Mouse (Mus musculus) hindbrain, embryonic 11.5 days (tissue): ENCODE results near the gene Arid1b. TPM values are rescaled to one million over a fixed set of nuclear protein-coding genes. Genes with fewer than 3 reads are reported as not detected.

Experiments used
- ATAC-seq: fragments of 200-750 bp; cut with Nextera tagmentation; 2 replicates; pipeline ENCODE4 v1.8.0; 2017; ENCODE audit warnings: mild to moderate bottlenecking, moderate TSS enrichment, moderate library complexity; ENCODE audit not compliant: low FRiP score
- DNase-seq: peaks from one replicate; pipeline ENCODE4 v3.0.0-alpha.2; 2015; ENCODE audit warnings: low spot score
- H3K27ac ChIP-seq: fragments of 300-500 bp; sonication (generic); 2 replicates; pipeline ENCODE4 v1.5.1; 2014; ENCODE audit warnings: mild to moderate bottlenecking, low read depth, low read length
- H3K27me3 ChIP-seq: fragments of 300-500 bp; sonication (generic); 2 replicates; pipeline ENCODE4 v1.6.1; 2014; ENCODE audit warnings: mild to moderate bottlenecking, low read length, moderate library complexity, mixed read lengths; ENCODE audit not compliant: control insufficient read depth, insufficient read depth
- H3K36me3 ChIP-seq: fragments of 300-500 bp; sonication (generic); 2 replicates; pipeline ENCODE4 v1.6.1; 2014; ENCODE audit warnings: mild to moderate bottlenecking, low read length, moderate library complexity, mixed read lengths; ENCODE audit not compliant: control insufficient read depth, insufficient read depth
- H3K4me1 ChIP-seq: fragments of 300-500 bp; sonication (generic); replicated peaks from 2 replicates; pipeline ENCODE4 v1.6.1; 2014; ENCODE audit warnings: low read length, mixed read lengths; ENCODE audit not compliant: control insufficient read depth, insufficient read depth
- H3K4me2 ChIP-seq: fragments of 300-500 bp; sonication (generic); replicated peaks from 2 replicates; pipeline ENCODE4 v1.6.1; 2014; ENCODE audit warnings: mild to moderate bottlenecking, low read depth, low read length
- H3K4me3 ChIP-seq: fragments of 300-500 bp; sonication (generic); 2 replicates; pipeline ENCODE4 v1.5.1; 2014; ENCODE audit warnings: low read depth, low read length
- H3K9ac ChIP-seq: fragments of 300-500 bp; sonication (generic); 2 replicates; pipeline ENCODE4 v1.6.1; 2014; ENCODE audit warnings: low read depth, low read length
- H3K9me3 ChIP-seq: fragments of 300-500 bp; sonication (generic); 2 replicates; pipeline ENCODE4 v1.6.1; 2016; ENCODE audit warnings: low read length; ENCODE audit not compliant: control insufficient read depth
- WGBS: fragments of 180-500 bp; shearing (Covaris S2); extraction: QIAGEN DNeasy Blood & Tissue Kit; methylation state at CpG from one replicate; pipeline ENCODE4 v1.1.7; 2014; 5-methylcytosine and 5-hydroxymethylcytosine counted together
- polyA plus RNA-seq: library from polyadenylated mRNA; unstranded; fragments of >200 nt; fragmentation: Nextera tagmentation; extraction: Ambion mirVana; gene quantifications from 2 replicates; pipeline ENCODE4 v1.2.1, GENCODE M21; 2014

Gene Arid1b
- polyA plus RNA-seq, 1 experiment from 2014 or later = 18.6 TPM

DNA sequence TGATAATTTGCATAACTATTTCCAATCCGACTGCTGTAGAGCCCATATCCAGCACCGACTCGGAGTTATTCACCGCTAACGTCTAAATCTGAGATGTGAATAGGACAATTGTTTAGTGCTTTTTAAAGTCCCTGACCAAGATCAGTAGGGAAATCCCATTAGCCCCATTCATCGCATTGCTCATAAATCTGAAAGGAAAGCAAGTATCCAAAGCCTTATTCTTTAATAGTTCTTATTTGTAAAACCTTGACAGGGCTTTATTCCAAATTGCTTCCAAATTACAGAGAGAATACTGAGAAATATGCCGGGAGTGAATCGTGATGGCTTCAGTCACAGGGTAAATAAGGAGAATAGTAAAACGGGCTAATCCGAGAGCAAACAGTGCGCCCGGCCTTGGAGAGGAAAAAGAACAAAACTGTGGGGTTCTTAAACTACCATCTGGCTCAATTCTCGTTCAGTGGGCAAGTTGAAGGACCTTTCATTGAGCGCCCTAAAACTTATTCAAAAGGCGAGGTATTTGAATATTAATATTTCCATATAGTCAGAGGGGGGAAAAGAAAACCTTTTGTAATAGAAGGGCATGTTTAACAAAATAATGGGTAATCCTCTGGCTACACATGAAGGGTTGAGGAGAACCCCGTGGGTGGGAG, 3.1 kb upstream of the Arid1b start:
- H3K9me3 ChIP-seq = no peaks in the 10 kb centered on the region
- H3K9ac ChIP-seq = no peak overlapping the region
- 0 out of 2 replicates have a peak, but pooled peaks cover 3% of the 10 kb centered on the region for H3K4me1 ChIP-seq
- DNase-seq (no peak), ATAC-seq (no peak)
- peak overlapping the region; percentile 27; the same call in 1 of the 2 replicates for H3K27ac ChIP-seq
- no peak overlapping the region for H3K4me2 ChIP-seq
- H3K4me3 ChIP-seq = no peak overlapping the region
- H3K27me3 ChIP-seq = no peaks in the 10 kb centered on the region
- H3K36me3 ChIP-seq = no peaks in the 10 kb centered on the region
- 51% methylated on average over 16 of the region's 16 CpGs for WGBS

- 76% methylated on average over 10 of the region's 10 CpGs for WGBS
- H3K4me3 ChIP-seq = no peak overlapping the region
- DNase-seq (no peak), ATAC-seq (no peak)
- H3K27ac ChIP-seq = no peak overlapping the region
- H3K36me3 ChIP-seq = no peaks in the 10 kb centered on the region
- no peaks in the 10 kb centered on the region for H3K9me3 ChIP-seq
- no peak overlapping the region for H3K9ac ChIP-seq
- H3K27me3 ChIP-seq = no peaks in the 10 kb centered on the region
- H3K4me2 ChIP-seq = no peak overlapping the region
- H3K4me1 ChIP-seq = 0 out of 2 replicates have a peak, but pooled peaks cover 3% of the 10 kb centered on the region
Observed at GRCm38 (mm10) chr17:4991600-4991999, 2.5 kb upstream of the Arid1b start.

DNA sequence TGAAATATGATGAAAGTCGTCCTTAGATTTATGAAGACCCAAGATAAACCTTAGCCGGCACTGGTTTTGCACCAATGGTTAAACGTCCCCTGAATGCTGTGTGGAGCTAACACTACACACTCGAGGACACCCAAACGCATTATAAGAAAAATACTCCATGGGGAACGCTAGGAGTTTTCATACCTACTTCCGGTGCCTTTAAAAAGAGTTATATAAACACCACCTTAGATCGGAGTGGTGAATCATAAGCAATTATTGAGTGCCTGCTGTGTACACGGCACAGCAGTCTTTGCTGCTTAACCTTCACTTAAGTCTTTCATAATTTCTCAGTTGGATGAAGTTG, 664 bp upstream of the Arid1b start:
- Histone ChIP-seq H3K9ac (peak overlapping the region; percentile 100), H3K4me1 (peaks cover 3% of the 10 kb centered on the region; the same call in 1 of the 2 replicates), H3K9me3 (no peaks in the 10 kb centered on the region), H3K36me3 (no peaks in the 10 kb centered on the region), H3K4me2 (peak overlapping the region; percentile 61), H3K27ac (peak overlapping the region; percentile 100), H3K27me3 (no peaks in the 10 kb centered on the region), H3K4me3 (peak overlapping the region; percentile 98)
- DNase-seq = no peak
- WGBS = 13% methylated on average over 9 of the region's 9 CpGs
- ATAC-seq = no peak

- Histone ChIP-seq H3K4me2 (peak overlapping the region; percentile 61), H3K9me3 (no peaks in the 10 kb centered on the region), H3K27ac (peak overlapping the region; percentile 100), H3K4me1 (peaks cover 3% of the 10 kb centered on the region; the same call in 1 of the 2 replicates), H3K27me3 (no peaks in the 10 kb centered on the region), H3K4me3 (peak overlapping the region; percentile 98), H3K9ac (peak overlapping the region; percentile 100), H3K36me3 (no peaks in the 10 kb centered on the region)
- peak; percentile 29 for ATAC-seq
- WGBS = 6% methylated on average over 26 of the region's 55 CpGs
- no peak for DNase-seq
Observed at GRCm38 (mm10) chr17:4994504-4994812, 326 bp downstream of the Arid1b start.

DNA sequence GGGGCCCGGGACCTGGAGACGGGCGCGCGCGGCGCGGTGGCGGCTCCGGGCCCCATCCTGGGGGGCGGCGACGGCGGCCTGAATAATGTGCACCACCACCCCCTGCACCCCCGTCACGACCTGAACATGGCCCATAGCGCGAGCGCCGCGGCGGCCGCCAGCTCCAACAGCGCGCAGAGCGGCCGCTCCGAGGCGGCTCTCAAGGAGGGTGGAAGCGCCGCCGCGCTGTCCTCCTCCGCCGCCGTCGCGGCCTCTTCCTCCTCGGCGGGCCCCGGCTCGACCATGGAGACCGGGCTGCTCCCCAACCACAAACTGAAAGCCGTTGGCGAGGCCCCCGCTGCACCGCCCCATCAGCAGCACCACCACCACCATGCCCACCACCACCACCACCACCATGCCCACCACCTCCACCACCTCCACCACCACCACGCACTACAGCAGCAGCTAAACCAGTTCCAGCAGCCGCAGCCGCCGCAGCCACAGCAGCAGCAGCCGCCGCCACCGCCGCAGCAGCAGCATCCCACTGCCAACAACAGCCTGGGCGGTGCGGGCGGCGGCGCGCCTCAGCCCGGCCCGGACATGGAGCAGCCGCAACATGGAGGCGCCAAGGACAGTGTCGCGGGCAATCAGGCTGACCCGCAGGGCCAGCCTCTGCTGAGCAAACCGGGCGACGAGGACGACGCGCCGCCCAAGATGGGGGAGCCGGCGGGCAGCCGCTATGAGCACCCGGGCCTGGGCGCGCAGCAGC, 855 bp downstream of the Arid1b start:
- H3K36me3 ChIP-seq = no peaks in the 10 kb centered on the region
- peak overlapping the region; percentile 98 for H3K4me3 ChIP-seq
- WGBS = under 1% methylated on average over 56 of the region's 81 CpGs
- peaks cover 3% of the 10 kb centered on the region; the same call in 1 of the 2 replicates for H3K4me1 ChIP-seq
- ATAC-seq (peak; percentile 52), DNase-seq (peak; percentile 78)
- peak overlapping the region; percentile 100 for H3K9ac ChIP-seq
- H3K4me2 ChIP-seq = peak overlapping the region; percentile 73
- H3K27ac ChIP-seq = peak overlapping the region; percentile 100
- H3K9me3 ChIP-seq = no peaks in the 10 kb centered on the region
- no peaks in the 10 kb centered on the region for H3K27me3 ChIP-seq

- H3K9me3 ChIP-seq = no peaks in the 10 kb centered on the region
- H3K36me3 ChIP-seq = no peaks in the 10 kb centered on the region
- no peaks in the 10 kb centered on the region for H3K27me3 ChIP-seq
- H3K4me3 ChIP-seq = peak overlapping the region; percentile 98
- 2% methylated on average over 26 of the region's 56 CpGs for WGBS
- H3K9ac ChIP-seq = peak overlapping the region; percentile 100
- peak; percentile 15 for ATAC-seq
- H3K4me1 ChIP-seq = peaks cover 3% of the 10 kb centered on the region; the same call in 1 of the 2 replicates
- DNase-seq = peak; percentile 75
- peak overlapping the region; percentile 73 for H3K4me2 ChIP-seq
- H3K27ac ChIP-seq = peak overlapping the region; percentile 100
Observed at GRCm38 (mm10) chr17:4995561-4996051, 1.5 kb downstream of the Arid1b start.

- WGBS = 0% methylated on average over 63 of the region's 95 CpGs
- H3K36me3 ChIP-seq = no peaks in the 10 kb centered on the region
- peak overlapping the region; percentile 100 for H3K9ac ChIP-seq
- H3K27me3 ChIP-seq = no peaks in the 10 kb centered on the region
- H3K9me3 ChIP-seq = no peaks in the 10 kb centered on the region
- H3K4me2 ChIP-seq = peak overlapping the region; percentile 73
- H3K4me3 ChIP-seq = peak overlapping the region; percentile 98
- peak; percentile 39 for ATAC-seq
- peak overlapping the region; percentile 100 for H3K27ac ChIP-seq
- H3K4me1 ChIP-seq = peaks cover 7% of the 10 kb centered on the region
- peak; percentile 73 for DNase-seq
Observed at GRCm38 (mm10) chr17:4996121-4996813, 2.1 kb downstream of the Arid1b start.

GRCm38 (mm10) chr17:4996814-4997549, 2.9 kb downstream of the Arid1b start:
- peak overlapping the region; percentile 100 for H3K27ac ChIP-seq
- H3K4me1 ChIP-seq = peaks cover 4% of the 10 kb centered on the region
- peak overlapping the region; percentile 73 for H3K4me2 ChIP-seq
- no peaks in the 10 kb centered on the region for H3K9me3 ChIP-seq
- 0% methylated on average over 20 of the region's 20 CpGs for WGBS
- H3K9ac ChIP-seq = peak overlapping the region; percentile 100
- ATAC-seq = no peak
- H3K27me3 ChIP-seq = no peaks in the 10 kb centered on the region
- H3K4me3 ChIP-seq = peak overlapping the region; percentile 98
- peak; percentile 56 for DNase-seq
- no peaks in the 10 kb centered on the region for H3K36me3 ChIP-seq
